Mouse (Mus musculus) testis, postnatal 14 days (tissue): ENCODE results near the gene Scyl2.
"Not testable (repeated sequence)": the region's sequence is repeated elsewhere in the genome, so short reads cannot be mapped to it uniquely, and the experiment has no call there.

Source experiments
- DNase-seq: peaks from one replicate; pipeline ENCODE4 v3.0.0; 2021; ENCODE audit warnings: low spot score

Scyl2 gene

DNA sequence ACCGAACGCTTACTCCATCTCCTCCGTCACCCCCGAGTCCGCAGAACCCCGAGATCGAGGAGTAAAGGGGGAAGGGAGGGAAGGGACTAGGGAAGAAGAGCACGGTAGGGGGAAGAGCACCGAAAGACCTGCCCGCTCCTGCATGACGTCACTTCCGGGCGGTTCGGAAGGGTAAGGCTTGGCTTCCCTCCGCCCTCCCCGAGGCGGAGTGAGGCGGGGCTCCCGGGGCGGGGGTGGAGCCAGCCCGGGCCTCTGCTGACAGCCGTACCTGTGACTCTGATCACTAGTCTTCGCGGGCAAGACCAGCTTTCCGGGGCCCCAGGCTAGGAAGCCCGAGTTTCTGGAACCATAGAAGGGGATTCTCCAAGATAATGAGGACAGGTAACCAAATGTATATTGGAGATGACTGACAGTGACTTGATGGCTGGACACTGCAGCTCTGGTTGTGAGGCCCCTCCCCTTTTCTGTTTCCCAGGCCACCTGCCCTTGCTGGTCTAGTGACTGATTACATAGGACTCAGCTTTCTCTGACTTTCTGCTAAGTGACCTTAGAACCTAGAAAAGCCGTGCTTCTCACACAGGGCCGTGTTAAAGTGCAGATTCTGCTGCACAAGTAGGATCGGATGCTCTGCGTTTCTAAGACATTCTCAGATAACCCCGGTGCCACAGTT lies at the start of gene Scyl2:
Gene Scyl2, minus strand, starts transcription at position 147 of the 670 bp plus-strand sequence.
- peak; percentile 92 for DNase-seq

- peak; percentile 93 for DNase-seq
These were observed 46.1 kb upstream of the Scyl2 start, which contains the start of gene Actr6 for GRCm38 (mm10) chr10:89732001-89732794. Gene Actr6, minus strand, starts transcription at chr10:89732295.

- DNase-seq = no peak
These were observed 45.3 kb upstream of the Scyl2 start for GRCm38 (mm10) chr10:89731341-89731740.

DNA sequence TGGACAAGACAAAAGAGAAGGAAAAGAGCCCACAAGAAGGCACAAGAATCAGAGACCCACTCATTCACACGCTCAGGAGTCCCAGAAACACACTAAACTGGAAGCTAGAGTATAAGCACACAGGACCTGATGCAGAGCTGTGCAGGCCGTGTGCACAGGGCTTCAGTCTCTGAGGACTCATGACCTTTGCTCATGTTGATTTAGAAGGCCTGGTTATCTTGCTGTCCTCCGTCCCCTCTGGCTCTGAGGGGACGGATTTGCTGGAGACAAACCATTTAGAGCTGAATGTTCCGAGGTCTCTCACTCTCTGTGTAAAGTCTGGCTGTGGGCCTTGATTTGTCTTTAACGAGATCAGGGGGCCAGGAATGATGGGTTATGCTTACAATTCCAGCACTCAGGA lies 44.3 kb upstream of the Scyl2 start:
- DNase-seq = no peak

DNA sequence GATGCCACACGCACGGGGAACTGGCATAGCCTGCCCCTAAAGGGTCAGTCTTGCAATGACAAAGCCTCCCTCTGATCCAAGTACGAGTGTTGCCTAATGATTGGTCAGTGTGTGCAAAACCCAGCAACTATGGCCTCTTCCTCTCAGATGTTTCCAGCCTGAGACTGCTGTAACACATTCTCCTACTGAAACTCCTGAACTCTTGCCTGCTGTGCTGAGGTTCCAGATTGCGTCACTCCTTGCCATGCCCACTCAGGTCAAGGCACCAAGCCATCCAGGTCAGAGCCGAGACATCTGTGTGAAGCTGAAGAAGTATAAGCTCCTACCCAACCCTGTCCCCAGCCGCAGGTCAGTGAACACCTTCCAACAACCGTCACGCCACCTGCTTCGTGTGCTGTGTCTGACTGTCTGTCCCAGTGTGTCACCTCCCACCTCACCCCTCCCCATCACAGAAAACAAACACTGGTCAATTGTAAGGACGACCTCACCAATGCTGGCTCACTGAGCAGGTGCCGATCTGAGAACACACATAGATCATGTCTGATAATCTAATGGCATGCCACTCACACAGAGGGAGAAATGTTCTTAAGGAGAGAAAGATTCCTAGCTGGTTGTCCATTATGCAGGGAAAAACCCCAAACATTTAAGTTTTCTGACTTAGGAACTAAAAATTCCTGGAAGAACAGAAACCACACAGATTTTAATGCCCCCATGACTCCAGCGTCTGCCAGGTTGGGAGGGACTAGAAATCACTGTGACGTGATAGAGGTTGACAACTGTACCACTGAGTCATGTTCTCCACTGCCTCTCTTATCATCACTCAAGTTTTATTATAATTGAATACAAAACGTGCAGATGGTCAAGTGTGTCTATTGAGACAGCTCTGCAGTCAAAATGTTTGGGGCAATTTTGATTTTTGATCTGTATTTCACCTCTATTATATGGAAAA lies 36.4 kb upstream of the Scyl2 start:
- no peak for DNase-seq

GRCm38 (mm10) chr10:89720796-89721195 lies 34.7 kb upstream of the Scyl2 start:
- DNase-seq = peak; percentile 50

DNA sequence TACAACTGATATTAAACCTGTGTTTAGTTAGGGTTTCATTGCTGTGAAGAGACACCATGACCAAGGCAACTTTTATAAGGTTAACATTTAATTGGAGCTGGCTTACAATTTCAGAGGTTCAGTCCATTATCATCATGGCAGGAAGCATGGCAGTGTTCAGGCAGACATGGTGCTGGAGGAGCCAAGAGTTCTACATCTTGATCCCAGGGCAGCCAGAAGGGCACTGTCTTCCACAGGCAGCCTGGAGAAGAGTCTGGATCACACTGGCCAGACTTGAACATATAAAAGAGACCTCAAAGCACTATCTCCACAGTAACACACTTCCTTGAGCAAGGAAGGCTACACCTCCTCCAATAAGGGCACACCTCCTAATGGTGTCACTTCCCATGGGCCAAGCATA lies 34.2 kb upstream of the Scyl2 start:
- no peak for DNase-seq

- DNase-seq = no peak
These were observed 28.8 kb upstream of the Scyl2 start for GRCm38 (mm10) chr10:89714910-89715309.

- peak; percentile 20 for DNase-seq
These were observed 22.6 kb upstream of the Scyl2 start for GRCm38 (mm10) chr10:89708720-89709119.

DNA sequence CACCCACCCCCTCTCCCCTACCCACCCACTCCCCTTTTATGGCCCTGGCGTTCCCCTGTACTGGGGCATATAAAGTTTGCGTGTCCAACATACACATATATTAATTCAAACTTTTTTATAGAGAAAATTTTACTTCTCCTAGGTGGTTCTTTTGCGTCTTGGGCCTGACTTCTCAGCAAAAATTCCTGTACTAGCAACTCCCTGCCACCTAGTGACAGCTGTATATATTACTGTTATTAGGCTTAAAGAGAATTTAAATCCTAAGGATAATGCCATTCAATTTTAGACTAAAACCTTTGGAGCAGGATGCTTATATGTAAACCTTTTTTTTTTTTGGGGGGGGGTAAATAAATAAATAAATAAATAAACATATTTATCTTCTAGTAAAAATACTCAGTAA lies 21.3 kb upstream of the Scyl2 start:
- DNase-seq = no peak

GRCm38 (mm10) chr10:89703042-89703441 lies 17.0 kb upstream of the Scyl2 start:
- DNase-seq = no peak

DNA sequence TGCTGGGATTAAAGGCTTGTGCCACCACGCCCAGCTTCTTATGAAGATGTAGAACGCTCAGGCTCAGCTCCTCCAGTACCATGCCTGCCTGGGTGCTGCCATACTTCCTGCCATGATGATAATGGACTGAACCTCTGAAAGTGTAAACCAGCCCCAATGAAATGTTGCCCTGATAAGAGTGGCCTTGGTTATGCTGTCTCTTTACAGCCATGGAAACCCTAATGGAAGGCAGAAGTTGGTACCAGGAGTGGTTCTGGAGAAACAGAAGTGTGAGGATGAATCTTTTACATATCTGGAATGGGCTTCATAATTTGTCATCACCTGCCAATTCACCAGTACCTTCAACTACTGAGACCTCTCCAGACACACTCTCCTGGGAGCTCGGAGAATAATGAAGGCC lies 11.9 kb upstream of the Scyl2 start:
- no peak for DNase-seq

- not testable (repeated sequence) for DNase-seq
These were observed 10.2 kb upstream of the Scyl2 start for GRCm38 (mm10) chr10:89696270-89696669.

GRCm38 (mm10) chr10:89695194-89695911 lies 9.3 kb upstream of the Scyl2 start:
- no peak for DNase-seq

- DNase-seq = no peak
These were observed 3.9 kb upstream of the Scyl2 start for GRCm38 (mm10) chr10:89690021-89690420.

GRCm38 (mm10) chr10:89687455-89687854 lies 1.4 kb upstream of the Scyl2 start:
- no peak for DNase-seq

DNA sequence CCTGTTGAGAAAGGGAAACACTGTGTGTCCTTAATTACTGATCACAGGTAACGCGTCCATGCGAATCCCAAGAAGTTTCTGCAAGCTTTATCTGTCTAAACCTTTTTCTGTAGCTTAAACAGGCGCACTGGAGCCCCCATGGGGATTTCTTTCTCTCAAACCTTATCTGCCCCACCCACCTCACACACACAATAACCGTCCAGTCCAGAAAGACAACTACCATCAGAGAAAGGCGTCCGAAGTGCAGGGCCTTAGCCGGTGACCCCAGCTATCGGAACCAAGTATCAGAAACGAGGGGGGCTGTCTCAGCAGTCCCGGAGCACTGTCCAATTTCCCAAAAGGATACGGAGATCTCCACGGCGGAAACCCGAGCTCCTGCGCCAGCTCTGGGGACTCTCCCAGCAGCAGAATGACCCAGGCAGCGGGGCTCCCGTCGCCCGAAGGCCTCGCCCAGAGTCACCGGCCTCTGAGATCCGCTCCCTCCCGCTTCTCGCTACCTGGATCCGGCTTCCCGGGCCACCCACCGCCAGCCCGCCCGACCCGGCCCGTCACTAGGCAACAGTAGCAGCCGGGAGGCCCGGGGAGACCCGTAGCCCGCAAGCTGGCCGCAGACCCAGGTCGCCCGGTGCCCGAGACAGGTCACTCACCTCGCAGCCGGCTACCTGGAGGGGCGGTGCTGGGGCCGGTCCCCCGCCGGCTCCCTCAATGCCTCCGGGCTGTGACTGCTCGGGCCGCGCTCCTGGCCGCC lies 520 bp downstream of the Scyl2 start:
- peak; percentile 10 for DNase-seq

- DNase-seq = no peak
These were observed 3.1 kb downstream of the Scyl2 start for GRCm38 (mm10) chr10:89682961-89683360.

- no peak for DNase-seq
These were observed 3.9 kb downstream of the Scyl2 start for GRCm38 (mm10) chr10:89682157-89682556.

GRCm38 (mm10) chr10:89681706-89682105 lies 4.4 kb downstream of the Scyl2 start:
- DNase-seq = no peak

DNA sequence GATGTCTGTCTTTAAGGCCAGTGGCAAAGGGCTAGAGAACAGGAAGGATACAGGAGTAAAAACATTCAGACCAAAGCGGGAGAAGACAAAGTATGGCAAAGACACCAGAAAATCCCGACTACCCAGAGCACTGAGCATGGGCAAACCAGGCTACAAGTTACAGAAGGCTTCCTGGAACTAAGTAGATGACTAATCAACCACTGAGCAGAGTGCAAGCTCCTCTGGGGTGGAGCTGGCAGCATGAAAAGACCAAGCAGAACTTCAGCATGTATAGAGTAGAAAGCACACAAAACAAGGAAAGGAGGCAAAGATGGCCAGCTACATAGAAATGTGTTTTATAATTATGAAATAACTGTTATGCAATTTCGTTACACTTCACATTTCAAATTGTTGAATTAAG lies 5.6 kb downstream of the Scyl2 start:
- DNase-seq = no peak
